8 mouse cellular contexts compared by ENCODE assay signal in the genomic region with DNA sequence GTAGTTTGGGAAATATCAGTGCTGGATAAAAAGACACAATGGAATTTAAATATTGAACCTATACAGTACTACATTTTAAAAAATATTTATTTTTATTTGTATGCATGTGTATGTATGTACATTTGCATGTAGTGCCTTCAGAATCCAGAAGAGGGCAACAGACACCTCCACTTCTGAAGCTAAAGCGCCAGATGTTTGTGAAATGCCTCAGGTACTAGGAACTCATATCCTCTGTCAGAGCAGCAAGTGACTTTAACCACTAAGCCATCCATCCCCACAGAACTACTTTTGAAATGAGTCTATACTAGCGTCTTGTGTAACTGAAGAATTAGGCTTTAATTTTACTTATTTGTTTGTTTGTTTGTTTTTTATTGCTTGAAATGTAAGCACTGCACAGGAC.
DNase-seq lines count a peak whose midpoint lies in the region; ATAC-seq and TF ChIP-seq lines count a peak whose summit lies in the region.

No protein-coding gene starts in this region.

- peak; percentile 44 to 47 for DNase-seq in cerebellum, postnatal 14 days
- no peak for DNase-seq in cerebellum, adult 11-12 months
- DNase-seq in liver, embryonic 13.5 days = peak; percentile 8
- DNase-seq in liver, embryonic 11.5 days (ENCODE audit: low spot score) = no peak
- peak; percentile 2 for DNase-seq in adrenal gland, adult 8-10 months
- DNase-seq in heart, postnatal 14 days = peak; percentile 19 to 52
- peak; percentile 68 for DNase-seq in midbrain, postnatal 0 days (ENCODE audit: low spot score)
- DNase-seq in testis, postnatal 14 days (ENCODE audit: low spot score) = no peak

- TF ChIP-seq CTCF in midbrain, postnatal 0 days (IDR thresholded peaks at IDR 0.05) = peak; percentile 81

- H3K4me2 ChIP-seq in liver, embryonic 13.5 days = no peak overlapping the region
- H3K4me2 ChIP-seq in liver, embryonic 11.5 days = no peak overlapping the region
- H3K4me2 ChIP-seq in midbrain, postnatal 0 days (ENCODE audit: low read depth, low read length, poor library complexity, severe bottlenecking) = no peak overlapping the region

- WGBS in liver, embryonic 13.5 days (ENCODE audit: insufficient replicate concordance) = 31% methylated on average over 2 of the region's 2 CpGs
- WGBS in liver, embryonic 11.5 days = 36% methylated on average over 2 of the region's 2 CpGs
- 54% methylated on average over 2 of the region's 2 CpGs for WGBS in midbrain, postnatal 0 days

- intact Hi-C loops in heart, postnatal 14 days (cut with DNase I) = loop anchor here (1.0 kb wide), 1 partner anchor 150 kb away; no protein-coding TSS in a partner anchor

- H3K4me1 ChIP-seq in liver, embryonic 13.5 days (replicated peaks) = no peaks in the 10 kb centered on the region
- no peaks in the 10 kb centered on the region for H3K4me1 ChIP-seq in liver, embryonic 11.5 days (replicated peaks; ENCODE audit: control insufficient read depth, insufficient read depth, low read length)
- H3K4me1 ChIP-seq in midbrain, postnatal 0 days (ENCODE audit: insufficient read depth, low read length) = no peaks in the 10 kb centered on the region

- no peaks in the 10 kb centered on the region for H3K27me3 ChIP-seq in liver, embryonic 13.5 days
- H3K27me3 ChIP-seq in liver, embryonic 11.5 days (replicated peaks; ENCODE audit: control insufficient read depth, insufficient read depth, low read length) = no peaks in the 10 kb centered on the region
- H3K27me3 ChIP-seq in midbrain, postnatal 0 days (ENCODE audit: insufficient read depth, low read length) = no peaks in the 10 kb centered on the region

- H3K9me3 ChIP-seq in liver, embryonic 13.5 days (replicated peaks) = no peaks in the 10 kb centered on the region
- H3K9me3 ChIP-seq in liver, embryonic 11.5 days (ENCODE audit: control insufficient read depth, low read length) = no peaks in the 10 kb centered on the region
- no peaks in the 10 kb centered on the region for H3K9me3 ChIP-seq in midbrain, postnatal 0 days (ENCODE audit: low read length)

- no peaks in the 10 kb centered on the region for H3K36me3 ChIP-seq in liver, embryonic 13.5 days
- no peaks in the 10 kb centered on the region for H3K36me3 ChIP-seq in liver, embryonic 11.5 days (ENCODE audit: control insufficient read depth, insufficient read depth, low read length)
- no peaks in the 10 kb centered on the region for H3K36me3 ChIP-seq in midbrain, postnatal 0 days (ENCODE audit: insufficient read depth, low read length)

- no peak overlapping the region for H3K27ac ChIP-seq in liver, embryonic 13.5 days
- H3K27ac ChIP-seq in liver, embryonic 11.5 days (ENCODE audit: low read depth, low read length) = no peak overlapping the region
- no peak overlapping the region for H3K27ac ChIP-seq in midbrain, postnatal 0 days (ENCODE audit: low read depth, low read length)

- H3K4me3 ChIP-seq in liver, embryonic 13.5 days (replicated peaks) = no peak overlapping the region
- no peak overlapping the region for H3K4me3 ChIP-seq in liver, embryonic 11.5 days (ENCODE audit: low read depth, low read length)
- no peak overlapping the region for H3K4me3 ChIP-seq in midbrain, postnatal 0 days (ENCODE audit: low read depth, low read length)

- no peak for ATAC-seq in liver, embryonic 13.5 days (ENCODE audit: low read depth)
- no peak for ATAC-seq in liver, embryonic 11.5 days (replicated peaks; ENCODE audit: low FRiP score)
- ATAC-seq in midbrain, postnatal 0 days (ENCODE audit: low FRiP score) = no peak

- no peak overlapping the region for H3K9ac ChIP-seq in liver, embryonic 13.5 days
- no peak overlapping the region for H3K9ac ChIP-seq in liver, embryonic 11.5 days (ENCODE audit: low read depth, low read length)
- no peak overlapping the region for H3K9ac ChIP-seq in midbrain, postnatal 0 days (replicated peaks; ENCODE audit: low read length, poor library complexity, severe bottlenecking)

Comparison
In these comparisons a context has a peak if more than half of its experiments do, and no peak if none do; other contexts are left out.
1. DNase-seq: peak in cerebellum, postnatal 14 days (2 of 2), liver, embryonic 13.5 days (single experiment), adrenal gland, adult 8-10 months (single experiment), heart, postnatal 14 days (2 of 2) and midbrain, postnatal 0 days (single experiment); none in cerebellum, adult 11-12 months (single experiment), liver, embryonic 11.5 days (single experiment) and testis, postnatal 14 days (single experiment).